Mouse (Mus musculus) midbrain, embryonic 12.5 days (tissue): ENCODE results near the gene Tmem259. TPM values are rescaled to one million over a fixed set of nuclear protein-coding genes. Genes with fewer than 3 reads are reported as not detected.
A peak's percentile ranks its signal among the peaks of the same experiment; 100 is the strongest.

ENCODE experiments used
- ATAC-seq: fragments of 200-750 bp; cut with Nextera tagmentation; 2 replicates; pipeline ENCODE4 v1.8.0; 2017; ENCODE audit warnings: low read depth, moderate TSS enrichment, moderate library complexity; ENCODE audit not compliant: low FRiP score
- H3K27ac ChIP-seq: fragments of 300-500 bp; sonication (generic); replicated peaks from 2 replicates; pipeline ENCODE4 v1.5.1; 2016; ENCODE audit warnings: mild to moderate bottlenecking
- H3K27me3 ChIP-seq: fragments of 300-500 bp; sonication (generic); 2 replicates; pipeline ENCODE4 v1.6.1; 2016; ENCODE audit warnings: mild to moderate bottlenecking
- H3K36me3 ChIP-seq: fragments of 300-500 bp; sonication (generic); 2 replicates; pipeline ENCODE4 v1.6.1; 2016
- H3K4me1 ChIP-seq: fragments of 300-500 bp; sonication (generic); 2 replicates; pipeline ENCODE4 v1.6.1; 2016
- H3K4me2 ChIP-seq: fragments of 300-500 bp; sonication (generic); replicated peaks from 2 replicates; pipeline ENCODE4 v1.6.1; 2016; ENCODE audit warnings: mild to moderate bottlenecking, moderate library complexity
- H3K4me3 ChIP-seq: fragments of 300-500 bp; sonication (generic); 2 replicates; pipeline ENCODE4 v1.5.1; 2016; ENCODE audit warnings: mild to moderate bottlenecking
- H3K9ac ChIP-seq: fragments of 300-500 bp; sonication (generic); replicated peaks from 2 replicates; pipeline ENCODE4 v1.6.1; 2016; ENCODE audit warnings: mild to moderate bottlenecking, moderate library complexity
- H3K9me3 ChIP-seq: fragments of 300-500 bp; sonication (generic); 2 replicates; pipeline ENCODE4 v1.6.1; 2016; ENCODE audit warnings: mild to moderate bottlenecking
- WGBS: fragments of 180-500 bp; shearing (Covaris S2); methylation state at CpG from one replicate; pipeline ENCODE4 v1.1.7; 2016; 5-methylcytosine and 5-hydroxymethylcytosine counted together
- polyA plus RNA-seq: library from polyadenylated mRNA; unstranded; fragments of >200 nt; fragmentation: Nextera tagmentation; extraction: Ambion mirVana; gene quantifications from 2 replicates; pipeline ENCODE4 v1.2.1, GENCODE M21; 2016

The Tmem259 gene
- polyA plus RNA-seq, 1 experiment from 2014 or later, result 20.9 TPM

- WGBS, result 25% methylated on average over 28 of the region's 28 CpGs
- peaks cover 23% of the 10 kb centered on the region for H3K36me3 ChIP-seq
- no peak for ATAC-seq
- H3K4me3 ChIP-seq, result no peak overlapping the region
- H3K4me2 ChIP-seq, result no peak overlapping the region
- H3K27ac ChIP-seq, result no peak overlapping the region
- peaks cover 10% of the 10 kb centered on the region for H3K4me1 ChIP-seq
- H3K9me3 ChIP-seq, result peaks cover 15% of the 10 kb centered on the region
- H3K9ac ChIP-seq, result no peak overlapping the region
- H3K27me3 ChIP-seq, result peaks cover 77% of the 10 kb centered on the region
Measured at GRCm38 (mm10) chr10:80014484-80015290, 30.6 kb upstream of the Tmem259 start.

GRCm38 (mm10) chr10:80013609-80014008, 29.5 kb upstream of the Tmem259 start:
- 32% methylated on average over 25 of the region's 25 CpGs for WGBS
- Histone ChIP-seq H3K4me1 (0 out of 2 replicates have a peak, but pooled peaks cover under 1% of the 10 kb centered on the region), H3K27me3 (peaks cover 67% of the 10 kb centered on the region)

GRCm38 (mm10) chr10:80011740-80012139, 27.6 kb upstream of the Tmem259 start:
- Histone ChIP-seq H3K9me3 (peaks cover 16% of the 10 kb centered on the region), H3K27me3 (peaks cover 53% of the 10 kb centered on the region), H3K4me2 (no peak overlapping the region), H3K36me3 (peaks cover 33% of the 10 kb centered on the region), H3K4me1 (no peaks in the 10 kb centered on the region), H3K4me3 (no peak overlapping the region), H3K27ac (no peak overlapping the region), H3K9ac (no peak overlapping the region)
- ATAC-seq, result no peak
- WGBS, result 85% methylated on average over 6 of the region's 6 CpGs

More at GRCm38 (mm10) chr10:80013609-80014008, 29.5 kb upstream of the Tmem259 start:
- H3K4me3 ChIP-seq, result no peak overlapping the region
- no peak overlapping the region for H3K27ac ChIP-seq
- ATAC-seq, result no peak
- peaks cover 31% of the 10 kb centered on the region for H3K36me3 ChIP-seq
- no peak overlapping the region for H3K4me2 ChIP-seq
- peaks cover 16% of the 10 kb centered on the region for H3K9me3 ChIP-seq
- H3K9ac ChIP-seq, result no peak overlapping the region

- Histone ChIP-seq H3K4me2 (no peak overlapping the region), H3K9me3 (no peaks in the 10 kb centered on the region), H3K27ac (no peak overlapping the region), H3K4me1 (no peaks in the 10 kb centered on the region), H3K36me3 (peaks cover 8% of the 10 kb centered on the region; the same call in 1 of the 2 replicates), H3K9ac (no peak overlapping the region), H3K4me3 (no peak overlapping the region), H3K27me3 (peaks cover 54% of the 10 kb centered on the region)
- no peak for ATAC-seq
- WGBS, result 91% methylated on average over 8 of the region's 8 CpGs
Measured at GRCm38 (mm10) chr10:80004233-80004705, 20.1 kb upstream of the Tmem259 start.

GRCm38 (mm10) chr10:80003374-80004232, 19.5 kb upstream of the Tmem259 start:
- no peak for ATAC-seq
- H3K27me3 ChIP-seq, result peaks cover 61% of the 10 kb centered on the region

GRCm38 (mm10) chr10:80002829-80003228, 18.7 kb upstream of the Tmem259 start:
- no peak overlapping the region for H3K4me2 ChIP-seq
- H3K36me3 ChIP-seq, result no peaks in the 10 kb centered on the region
- ATAC-seq, result no peak
- H3K9ac ChIP-seq, result no peak overlapping the region
- H3K27me3 ChIP-seq, result peaks cover 67% of the 10 kb centered on the region
- no peaks in the 10 kb centered on the region for H3K9me3 ChIP-seq
- H3K4me1 ChIP-seq, result peaks cover 6% of the 10 kb centered on the region
- 20% methylated on average over 21 of the region's 21 CpGs for WGBS
- no peak overlapping the region for H3K27ac ChIP-seq
- no peak overlapping the region for H3K4me3 ChIP-seq

More at GRCm38 (mm10) chr10:80003374-80004232, 19.5 kb upstream of the Tmem259 start:
- no peak overlapping the region for H3K4me3 ChIP-seq
- H3K36me3 ChIP-seq, result peaks cover 3% of the 10 kb centered on the region; the same call in 1 of the 2 replicates
- H3K9me3 ChIP-seq, result no peaks in the 10 kb centered on the region
- H3K9ac ChIP-seq, result no peak overlapping the region
- H3K27ac ChIP-seq, result no peak overlapping the region
- H3K4me2 ChIP-seq, result no peak overlapping the region
- no peaks in the 10 kb centered on the region for H3K4me1 ChIP-seq
- 61% methylated on average over 9 of the region's 9 CpGs for WGBS

- Histone ChIP-seq H3K4me3 (no peak overlapping the region), H3K27me3 (peaks cover 67% of the 10 kb centered on the region), H3K27ac (no peak overlapping the region), H3K4me2 (no peak overlapping the region), H3K9me3 (no peaks in the 10 kb centered on the region), H3K36me3 (no peaks in the 10 kb centered on the region), H3K9ac (no peak overlapping the region), H3K4me1 (peaks cover 13% of the 10 kb centered on the region)
- WGBS, result 77% methylated on average over 9 of the region's 9 CpGs
- no peak for ATAC-seq
Measured at GRCm38 (mm10) chr10:80001945-80002344, 17.8 kb upstream of the Tmem259 start.

- peak overlapping the region; percentile 62 for H3K9ac ChIP-seq
- peaks cover 45% of the 10 kb centered on the region for H3K27me3 ChIP-seq
- peak overlapping the region; percentile 50 for H3K4me3 ChIP-seq
- H3K27ac ChIP-seq, result peak overlapping the region; percentile 66
- WGBS, result 2% methylated on average over 15 of the region's 15 CpGs
- no peaks in the 10 kb centered on the region for H3K36me3 ChIP-seq
- peak; percentile 31; the same call in 1 of the 2 replicates for ATAC-seq
- peak overlapping the region; percentile 79 for H3K4me2 ChIP-seq
- no peaks in the 10 kb centered on the region for H3K9me3 ChIP-seq
- H3K4me1 ChIP-seq, result peaks cover 17% of the 10 kb centered on the region
Measured at GRCm38 (mm10) chr10:79997819-79998218, 13.7 kb upstream of the Tmem259 start.

GRCm38 (mm10) chr10:79997034-79997760, 13.1 kb upstream of the Tmem259 start:
- under 1% methylated on average over 35 of the region's 35 CpGs for WGBS
- Histone ChIP-seq H3K27me3 (peaks cover 39% of the 10 kb centered on the region), H3K9ac (peak overlapping the region; percentile 62), H3K4me1 (peaks cover 17% of the 10 kb centered on the region), H3K36me3 (no peaks in the 10 kb centered on the region), H3K27ac (peak overlapping the region; percentile 66), H3K9me3 (no peaks in the 10 kb centered on the region), H3K4me2 (peak overlapping the region; percentile 79), H3K4me3 (peak overlapping the region; percentile 50)
- ATAC-seq, result peak; percentile 72

- 0 out of 2 replicates have a peak, but pooled peaks cover 4% of the 10 kb centered on the region for H3K9me3 ChIP-seq
- peak; percentile 81 for ATAC-seq
- peaks cover 32% of the 10 kb centered on the region for H3K27me3 ChIP-seq
- H3K4me3 ChIP-seq, result peak within 1 kb of the TSS; percentile 50
- WGBS, result under 1% methylated on average over 34 of the region's 34 CpGs
- peak within 1 kb of the TSS; percentile 79 for H3K4me2 ChIP-seq
- H3K4me1 ChIP-seq, result peaks cover 17% of the 10 kb centered on the region
- no peaks in the 10 kb centered on the region for H3K36me3 ChIP-seq
- peak within 1 kb of the TSS; percentile 66 for H3K27ac ChIP-seq
- H3K9ac ChIP-seq, result peak within 1 kb of the TSS; percentile 50
Measured at GRCm38 (mm10) chr10:79996272-79997033, 12.3 kb upstream of the Tmem259 start, which contains the start of gene Abca7. Gene Abca7, plus strand, starts transcription at chr10:79996494.

DNA sequence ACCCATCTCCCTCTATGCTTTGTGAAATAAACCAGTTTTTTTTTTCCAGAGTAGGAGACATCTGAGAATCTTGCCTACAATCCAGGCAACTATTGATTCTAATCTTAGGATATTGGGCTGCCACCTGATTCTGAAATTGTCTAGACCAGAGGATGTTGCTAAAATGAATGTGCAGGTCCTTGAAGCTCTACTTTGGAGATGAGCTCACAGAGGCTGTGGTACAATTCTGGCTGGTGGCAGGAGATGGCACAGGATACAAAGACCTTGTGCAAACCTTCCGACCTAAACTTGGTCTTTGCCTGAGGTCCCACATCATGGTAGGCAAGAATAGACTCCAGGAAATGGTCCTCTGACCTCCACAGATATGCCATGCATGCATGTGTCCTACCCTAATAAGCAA, 11.5 kb upstream of the Tmem259 start:
- no peak overlapping the region for H3K9ac ChIP-seq
- no peak overlapping the region for H3K4me3 ChIP-seq
- no peak for ATAC-seq
- 95% methylated on average over 1 of the region's 1 CpGs for WGBS
- H3K4me2 ChIP-seq, result no peak overlapping the region
- peaks cover 17% of the 10 kb centered on the region for H3K4me1 ChIP-seq
- H3K27ac ChIP-seq, result no peak overlapping the region
- H3K9me3 ChIP-seq, result 0 out of 2 replicates have a peak, but pooled peaks cover 4% of the 10 kb centered on the region
- H3K27me3 ChIP-seq, result peaks cover 31% of the 10 kb centered on the region
- no peaks in the 10 kb centered on the region for H3K36me3 ChIP-seq
